Comparison of ENCODE assay signal across 35 mouse cellular contexts in genomic region chr16:74625783-74626182, GRCm38 (mm10).
"Had no signal": no experiment of that assay in that cellular context is flagged by ENCODE, and none has a peak within 500 bp of the region (broad histone marks: within the 10 kb centered on the region; RNA-seq: fewer than 3 reads in every experiment).

No protein-coding gene starts in this region.

- H3K9ac ChIP-seq: heart, embryonic 12.5 days; heart, embryonic 13.5 days; heart, embryonic 15.5 days; hindbrain, embryonic 12.5 days; hindbrain, embryonic 13.5 days; hindbrain, embryonic 14.5 days; hindbrain, embryonic 15.5 days; intestine, embryonic 15.5 days; kidney, embryonic 15.5 days had no signal

- H3K4me2 ChIP-seq: heart, embryonic 11.5 days; heart, embryonic 12.5 days; heart, embryonic 13.5 days; heart, embryonic 15.5 days; hindbrain, embryonic 12.5 days; hindbrain, embryonic 13.5 days; hindbrain, embryonic 14.5 days; hindbrain, embryonic 15.5 days; intestine, embryonic 15.5 days; kidney, embryonic 15.5 days had no signal

- DNase-seq: heart, postnatal 10 days; heart, postnatal 14 days; heart, postnatal 4 days; kidney, adult 11 months; kidney, adult 18-20 months; kidney, adult 2 months; kidney, adult 8-10 months; kidney, adult 9 months; kidney, postnatal 10 days; kidney, postnatal 14 days; kidney, postnatal 25 days; kidney, postnatal 36 days; kidney, postnatal 4 days; layer of hippocampus, adult 9-11 months; layer of hippocampus, postnatal 36 days had no signal

- ATAC-seq: hindbrain, embryonic 16.5 days; hindbrain, postnatal 0 days; inflammation-experienced regulatory T-cells, adult 6 months; intestine, embryonic 15.5 days; intestine, embryonic 16.5 days; intestine, postnatal 0 days had no signal

- H3K9me3 ChIP-seq: heart, embryonic 10.5 days; heart, embryonic 12.5 days; heart, embryonic 13.5 days; heart, embryonic 15.5 days; hindbrain, embryonic 10.5 days; hindbrain, embryonic 12.5 days; hindbrain, embryonic 13.5 days; hindbrain, embryonic 15.5 days; intestine, embryonic 15.5 days; kidney, embryonic 15.5 days had no signal

- H3K27me3 ChIP-seq: heart, embryonic 12.5 days; heart, embryonic 13.5 days; heart, embryonic 15.5 days; hindbrain, embryonic 12.5 days; hindbrain, embryonic 13.5 days; hindbrain, embryonic 15.5 days; intestine, embryonic 15.5 days; kidney, embryonic 15.5 days had no signal

- H3K4me1 ChIP-seq: heart, embryonic 10.5 days; heart, embryonic 12.5 days; heart, embryonic 13.5 days; heart, embryonic 15.5 days; hindbrain, embryonic 10.5 days; hindbrain, embryonic 12.5 days; hindbrain, embryonic 13.5 days; hindbrain, embryonic 15.5 days; intestine, embryonic 15.5 days; kidney, embryonic 15.5 days had no signal

- H3K4me3 ChIP-seq: heart, embryonic 10.5 days; heart, embryonic 12.5 days; heart, embryonic 13.5 days; heart, embryonic 15.5 days; hindbrain, embryonic 10.5 days; hindbrain, embryonic 12.5 days; hindbrain, embryonic 13.5 days; hindbrain, embryonic 15.5 days; intestine, embryonic 15.5 days; kidney, embryonic 15.5 days; layer of hippocampus, adult 2 months; left cerebral cortex, adult 2 months had no signal

- H3K36me3 ChIP-seq: heart, embryonic 10.5 days; heart, embryonic 12.5 days; heart, embryonic 13.5 days; heart, embryonic 15.5 days; hindbrain, embryonic 10.5 days; hindbrain, embryonic 12.5 days; hindbrain, embryonic 13.5 days; hindbrain, embryonic 15.5 days; intestine, embryonic 15.5 days; kidney, embryonic 15.5 days had no signal

- H3K27ac ChIP-seq: heart, embryonic 10.5 days; heart, embryonic 13.5 days; heart, embryonic 15.5 days; hindbrain, embryonic 10.5 days; hindbrain, embryonic 12.5 days; hindbrain, embryonic 13.5 days; hindbrain, embryonic 14.5 days; hindbrain, embryonic 15.5 days; hindbrain, postnatal 0 days; intestine, embryonic 15.5 days; kidney, embryonic 15.5 days; kidney, postnatal 0 days; layer of hippocampus, adult 2 months; left cerebral cortex, adult 2 months had no signal
